Mouse (Mus musculus) liver, adult 2 months (tissue): Measurements from ENCODE around the gene Phf5a. TPM values are rescaled to one million over a fixed set of nuclear protein-coding genes. Genes with fewer than 3 reads are reported as not detected.
A peak's percentile ranks its signal among the peaks of the same experiment; 100 is the strongest.

ENCODE experiments used
- DNase-seq: peaks from one replicate; pipeline ENCODE4 v3.0.0-alpha.2; 2011; ENCODE audit warnings: low read depth, low spot score; ENCODE audit errors: extremely low read depth
- H3K27ac ChIP-seq: fragments of 200-500 bp; replicated peaks from 2 replicates; pipeline ENCODE4 v1.5.1; 2012; ENCODE audit warnings: low read depth, mild to moderate bottlenecking, control low read depth, inconsistent platforms, low read length; ENCODE audit not compliant: insufficient read depth
- H3K27me3 ChIP-seq: fragments of 200-500 bp; 2 replicates; pipeline ENCODE4 v1.6.1; 2012; ENCODE audit warnings: mild to moderate bottlenecking, moderate library complexity, low read length, inconsistent platforms; ENCODE audit not compliant: control insufficient read depth, insufficient read depth
- H3K36me3 ChIP-seq: fragments of 200-500 bp; 2 replicates; pipeline ENCODE4 v1.6.1; 2012; ENCODE audit warnings: low read length, inconsistent platforms; ENCODE audit not compliant: control insufficient read depth, insufficient read depth
- H3K4me1 ChIP-seq: fragments of 200-500 bp; 2 replicates; pipeline ENCODE4 v1.6.1; 2011; ENCODE audit warnings: low read length; ENCODE audit not compliant: control insufficient read depth, insufficient read depth
- H3K4me3 ChIP-seq: fragments of 200-500 bp; 2 replicates; pipeline ENCODE4 v1.5.1; 2011; ENCODE audit warnings: low read depth, mild to moderate bottlenecking, control low read depth, low read length, moderate library complexity; ENCODE audit not compliant: insufficient read depth
- H3K79me2 ChIP-seq: fragments of 200-500 bp; 2 replicates; pipeline ENCODE4 v1.6.1; 2012; ENCODE audit warnings: inconsistent platforms, mild to moderate bottlenecking, low read length, moderate library complexity; ENCODE audit not compliant: control insufficient read depth, insufficient read depth
- H3K9ac ChIP-seq: fragments of 200-500 bp; 2 replicates; pipeline ENCODE4 v1.6.1; 2012; ENCODE audit warnings: low read depth, mild to moderate bottlenecking, control low read depth, inconsistent platforms, low read length
- CTCF ChIP-seq: fragments of 200-500 bp; IDR thresholded peaks from 2 replicates; pipeline ENCODE4 v1.5.1; 2011; ENCODE audit warnings: low read depth, low read length, control low read depth
- POLR2A ChIP-seq: fragments of 200-500 bp; IDR thresholded peaks from 2 replicates; pipeline ENCODE4 v1.6.1; 2011; ENCODE audit warnings: low read length, control low read depth; ENCODE audit not compliant: insufficient read depth; ENCODE audit errors: extremely low read depth
- WGBS: fragments of 180-500 bp; shearing (Covaris S2); methylation state at CpG from one replicate; pipeline ENCODE4 v1.1.7; 2018; 5-methylcytosine and 5-hydroxymethylcytosine counted together
- polyA plus RNA-seq: library from polyadenylated mRNA; depleted of rRNA; stranded (reverse); fragments of >200 nt; gene quantifications from 2 replicates; pipeline ENCODE4 v1.2.3, GENCODE M21; 2012; rRNA removed
- total RNA-seq: library from RNA; depleted of rRNA; stranded (reverse); fragments of >200 nt; gene quantifications from 2 replicates; pipeline ENCODE4 v1.2.3, GENCODE M21; 2014; rRNA removed

Phf5a gene
- total and polyA plus RNA-seq, 2 experiments: 12.3 to 28.7 TPM

DNA sequence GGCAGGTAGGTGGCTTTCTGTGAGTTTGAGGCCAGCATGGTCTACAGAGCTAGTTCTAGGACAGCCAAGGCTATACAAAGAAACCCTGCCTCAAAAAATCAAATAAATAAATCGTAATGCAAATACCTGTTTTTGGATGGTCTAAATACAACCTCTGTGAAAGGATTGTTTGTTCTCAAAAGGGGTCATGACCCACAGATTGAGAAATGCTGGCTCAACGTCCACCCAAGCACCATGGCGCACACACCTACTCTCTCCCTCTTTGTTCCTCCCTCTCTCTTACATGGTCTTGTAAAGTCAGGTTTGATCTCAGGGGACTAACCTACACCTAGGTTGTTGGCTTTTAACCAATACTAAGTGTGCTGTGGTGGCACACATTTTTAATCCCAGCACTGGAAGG, 49.1 kb downstream of the Phf5a start:
- TF ChIP-seq CTCF: no peak
- no peak for TF ChIP-seq POLR2A
- Histone ChIP-seq H3K4me1 (peaks cover 5% of the 10 kb centered on the region), H3K9ac (no peak overlapping the region), H3K27ac (peak overlapping the region; percentile 58), H3K36me3 (peaks cover 72% of the 10 kb centered on the region), H3K27me3 (no peaks in the 10 kb centered on the region), H3K4me3 (no peak overlapping the region), H3K79me2 (no peaks in the 10 kb centered on the region)
- 17% methylated on average over 3 of the region's 3 CpGs for WGBS
- peak; percentile 90 for DNase-seq

DNA sequence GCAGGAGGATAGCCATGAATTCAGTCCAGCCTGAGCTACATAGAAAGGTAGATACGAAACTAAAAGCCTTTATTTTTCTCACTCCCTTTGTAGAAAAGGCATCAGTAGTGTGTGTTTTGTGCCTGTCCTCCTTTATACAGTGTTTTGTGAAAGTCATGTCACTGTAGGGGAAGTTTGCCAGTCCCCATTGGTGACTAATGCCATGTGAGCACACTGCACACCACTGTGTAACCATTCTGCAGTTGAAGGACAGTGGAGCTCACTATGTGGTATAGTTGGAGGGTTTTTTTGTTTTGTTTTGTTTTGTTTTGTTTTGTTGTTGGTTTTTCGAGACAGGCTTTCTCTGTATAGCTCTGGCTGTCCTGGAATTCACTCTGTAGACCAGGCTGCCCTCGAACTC, 53.3 kb downstream of the Phf5a start:
- Histone ChIP-seq H3K4me1 (peaks cover 11% of the 10 kb centered on the region), H3K9ac (no peak overlapping the region), H3K36me3 (peaks cover 63% of the 10 kb centered on the region), H3K79me2 (peaks cover 5% of the 10 kb centered on the region; the same call in 1 of the 2 replicates), H3K27ac (no peak overlapping the region), H3K27me3 (no peaks in the 10 kb centered on the region), H3K4me3 (no peak overlapping the region)
- no peak for TF ChIP-seq CTCF
- TF ChIP-seq POLR2A: no peak
- no peak for DNase-seq
- WGBS: 99% methylated on average over 3 of the region's 3 CpGs

DNA sequence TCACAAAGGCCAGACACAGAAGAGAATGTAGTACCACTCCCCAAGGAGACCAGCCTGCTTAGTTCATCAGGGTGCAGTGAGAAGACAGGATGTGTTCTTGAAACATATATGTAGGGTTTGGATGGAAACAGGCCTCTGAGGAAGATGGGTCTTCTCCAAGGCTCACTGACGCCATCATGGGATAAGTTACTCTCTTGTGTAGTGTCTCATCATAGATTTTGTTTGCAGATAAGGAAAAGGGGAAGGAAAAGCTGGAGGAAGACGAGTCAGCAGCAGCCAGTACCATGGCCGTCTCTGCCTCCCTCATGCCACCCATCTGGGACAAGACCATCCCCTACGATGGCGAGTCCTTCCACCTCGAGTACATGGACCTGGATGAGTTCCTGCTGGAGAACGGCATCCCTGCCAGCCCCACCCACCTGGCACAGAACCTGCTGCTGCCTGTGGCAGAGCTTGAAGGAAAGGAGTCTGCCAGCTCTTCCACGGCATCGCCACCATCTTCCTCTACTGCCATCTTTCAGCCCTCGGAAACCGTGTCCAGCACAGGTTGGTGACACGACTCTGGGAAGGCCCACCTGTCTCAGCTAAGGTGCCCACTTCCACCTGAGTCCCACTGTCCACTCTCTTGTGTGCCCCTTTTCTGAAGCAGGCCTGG, 56.9 kb downstream of the Phf5a start:
- no peak overlapping the region for H3K27ac ChIP-seq
- peaks cover 9% of the 10 kb centered on the region; the same call in 1 of the 2 replicates for H3K79me2 ChIP-seq
- no peak overlapping the region for H3K9ac ChIP-seq
- 57% methylated on average over 12 of the region's 12 CpGs for WGBS
- no peaks in the 10 kb centered on the region for H3K27me3 ChIP-seq
- H3K36me3 ChIP-seq: peaks cover 40% of the 10 kb centered on the region
- H3K4me3 ChIP-seq: no peak overlapping the region
- TF ChIP-seq POLR2A (no peak), CTCF (no peak)
- peaks cover 17% of the 10 kb centered on the region for H3K4me1 ChIP-seq
- peak; percentile 49 for DNase-seq

Other genes with a start within 250 kb of the Phf5a start
- gene L3mbtl2, start 208.0 kb downstream of the Phf5a start, total RNA-seq: 4.7 and 7.2 TPM in 2 replicates
- gene L3mbtl2, start 208.0 kb downstream of the Phf5a start, polyA plus RNA-seq: 9.7 and 10.8 TPM in 2 replicates
- 0.13 and 0.37 TPM in 2 replicates for gene Chadl, start 174.6 kb downstream of the Phf5a start, total RNA-seq
- gene Chadl, start 174.6 kb downstream of the Phf5a start, polyA plus RNA-seq: 1.5 and 1.9 TPM in 2 replicates
- 7.4 TPM in 2 replicates for gene Zc3h7b, start 126.9 kb downstream of the Phf5a start, total RNA-seq
- 11.9 and 13.1 TPM in 2 replicates for gene Zc3h7b, start 126.9 kb downstream of the Phf5a start, polyA plus RNA-seq
- gene Rangap1, start 126.4 kb downstream of the Phf5a start, total RNA-seq: 32.8 and 33.1 TPM in 2 replicates
- gene Rangap1, start 126.4 kb downstream of the Phf5a start, polyA plus RNA-seq: 21.6 and 24.8 TPM in 2 replicates
- 156 and 163 TPM in 2 replicates for gene Tef, start 69.5 kb downstream of the Phf5a start, total RNA-seq
- gene Tef, start 69.5 kb downstream of the Phf5a start, polyA plus RNA-seq: 34.6 and 35.0 TPM in 2 replicates
- gene Tob2, start 13.1 kb downstream of the Phf5a start, total RNA-seq: 15.8 and 25.6 TPM in 2 replicates
- 20.9 and 21.6 TPM in 2 replicates for gene Tob2, start 13.1 kb downstream of the Phf5a start, polyA plus RNA-seq
- 170 and 187 TPM in 2 replicates for gene Aco2, start 398 bp upstream of the Phf5a start, total RNA-seq
- gene Aco2, start 398 bp upstream of the Phf5a start, polyA plus RNA-seq: 127 TPM in 2 replicates
- gene Polr3h, start 54.3 kb upstream of the Phf5a start, total RNA-seq: 6.4 and 7.3 TPM in 2 replicates
- gene Polr3h, start 54.3 kb upstream of the Phf5a start, polyA plus RNA-seq: 6.8 and 8.3 TPM in 2 replicates
- 0.09 and 0.13 TPM in 2 replicates for gene Csdc2, start 64.8 kb upstream of the Phf5a start, total RNA-seq
- 0.35 and 0.80 TPM in 2 replicates for gene Csdc2, start 64.8 kb upstream of the Phf5a start, polyA plus RNA-seq
- gene Pmm1, start 89.0 kb upstream of the Phf5a start, total RNA-seq: 3.6 and 3.7 TPM in 2 replicates
- gene Pmm1, start 89.0 kb upstream of the Phf5a start, polyA plus RNA-seq: 4.9 and 6.8 TPM in 2 replicates
- gene 1700029P11Rik, start 108.6 kb upstream of the Phf5a start, total RNA-seq: not detected in 2 replicates
- gene 1700029P11Rik, start 108.6 kb upstream of the Phf5a start, polyA plus RNA-seq: not detected in 2 replicates
- gene Xrcc6, start 115.9 kb upstream of the Phf5a start, total RNA-seq: 18.2 and 22.8 TPM in 2 replicates
- gene Xrcc6, start 115.9 kb upstream of the Phf5a start, polyA plus RNA-seq: 8.5 and 8.9 TPM in 2 replicates
- gene Desi1, start 162.0 kb upstream of the Phf5a start, total RNA-seq: 6.6 and 10.1 TPM in 2 replicates
- gene Desi1, start 162.0 kb upstream of the Phf5a start, polyA plus RNA-seq: 28.7 and 31.1 TPM in 2 replicates
- gene Snu13, start 175.7 kb upstream of the Phf5a start, total RNA-seq: 23.3 and 26.2 TPM in 2 replicates
- 23.1 and 25.4 TPM in 2 replicates for gene Snu13, start 175.7 kb upstream of the Phf5a start, polyA plus RNA-seq
- not detected in 2 replicates for gene 4930407I10Rik, start 187.2 kb upstream of the Phf5a start, total RNA-seq
- not detected in 2 replicates for gene 4930407I10Rik, start 187.2 kb upstream of the Phf5a start, polyA plus RNA-seq
- not detected in 2 replicates for gene Mei1, start 198.1 kb upstream of the Phf5a start, total RNA-seq
- gene Mei1, start 198.1 kb upstream of the Phf5a start, polyA plus RNA-seq: not detected in 2 replicates